Mouse (Mus musculus) midbrain, embryonic 15.5 days (tissue): Measurements from ENCODE around the gene Susd6. TPM values are rescaled to one million over a fixed set of nuclear protein-coding genes. Genes with fewer than 3 reads are reported as not detected.

Experiments used
- ATAC-seq: fragments of 200-750 bp; cut with Nextera tagmentation; replicated peaks from 2 replicates; pipeline ENCODE4 v1.8.0; 2017; ENCODE audit warnings: moderate TSS enrichment
- H3K27ac ChIP-seq: fragments of 300-500 bp; sonication (generic); 2 replicates; pipeline ENCODE4 v1.5.1; 2015; ENCODE audit warnings: mild to moderate bottlenecking, inconsistent platforms
- H3K27me3 ChIP-seq: fragments of 300-500 bp; sonication (generic); replicated peaks from 2 replicates; pipeline ENCODE4 v1.6.1; 2015; ENCODE audit warnings: inconsistent platforms
- H3K36me3 ChIP-seq: fragments of 300-500 bp; sonication (generic); replicated peaks from 2 replicates; pipeline ENCODE4 v1.6.1; 2015; ENCODE audit warnings: inconsistent platforms
- H3K4me1 ChIP-seq: fragments of 300-500 bp; sonication (generic); 2 replicates; pipeline ENCODE4 v1.6.1; 2015; ENCODE audit warnings: inconsistent platforms
- H3K4me2 ChIP-seq: fragments of 300-500 bp; sonication (generic); 2 replicates; pipeline ENCODE4 v1.6.1; 2015; ENCODE audit warnings: inconsistent platforms, mild to moderate bottlenecking, moderate library complexity
- H3K4me3 ChIP-seq: fragments of 300-500 bp; sonication (generic); 2 replicates; pipeline ENCODE4 v1.5.1; 2015; ENCODE audit warnings: mild to moderate bottlenecking, inconsistent platforms
- H3K9ac ChIP-seq: fragments of 300-500 bp; sonication (generic); 2 replicates; pipeline ENCODE4 v1.6.1; 2015; ENCODE audit warnings: mild to moderate bottlenecking, inconsistent platforms
- H3K9me3 ChIP-seq: fragments of 300-500 bp; sonication (generic); 2 replicates; pipeline ENCODE4 v1.6.1; 2016; ENCODE audit warnings: inconsistent platforms
- WGBS: fragments of 180-500 bp; shearing (Covaris S2); methylation state at CpG from one replicate; pipeline ENCODE4 v1.1.7; 2015; ENCODE audit warnings: mixed read lengths; 5-methylcytosine and 5-hydroxymethylcytosine counted together
- polyA plus RNA-seq: library from polyadenylated mRNA; unstranded; fragments of >200 nt; fragmentation: Nextera tagmentation; extraction: Ambion mirVana; gene quantifications from 2 replicates; pipeline ENCODE4 v1.2.1, GENCODE M21; 2015

Susd6 gene
- polyA plus RNA-seq, 1 experiment from 2014 or later: 13.6 TPM

DNA sequence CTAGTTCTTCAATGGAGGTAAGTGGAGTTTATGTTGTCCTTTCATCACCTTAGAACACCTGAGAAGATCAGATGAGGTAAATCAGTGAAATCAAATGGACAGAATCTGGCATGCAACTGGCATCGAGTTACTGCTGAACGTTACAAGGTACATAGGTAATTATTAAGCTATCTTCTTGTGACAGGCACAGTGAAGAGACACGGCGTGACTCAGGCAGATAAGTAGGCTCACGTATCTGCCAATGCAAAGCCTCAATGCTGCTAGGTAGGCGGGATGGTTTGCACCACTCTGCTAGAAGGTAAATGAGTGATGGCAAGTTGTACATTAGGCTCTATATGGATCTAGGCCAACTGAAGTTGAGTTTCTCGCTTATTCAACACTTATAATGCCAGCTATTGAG is 139.8 kb downstream of the Susd6 start:
- Histone ChIP-seq H3K36me3 (no peaks in the 10 kb centered on the region), H3K4me3 (no peak overlapping the region)
- WGBS: 87% methylated on average over 7 of the region's 7 CpGs

More for the DNA sequence above, 139.8 kb downstream of the Susd6 start:
- H3K9me3 ChIP-seq: no peaks in the 10 kb centered on the region
- H3K27me3 ChIP-seq: no peaks in the 10 kb centered on the region
- no peak for ATAC-seq
- no peak overlapping the region for H3K4me2 ChIP-seq
- no peak overlapping the region for H3K9ac ChIP-seq
- H3K4me1 ChIP-seq: no peaks in the 10 kb centered on the region
- H3K27ac ChIP-seq: no peak overlapping the region

Other genes with a start within 250 kb of the Susd6 start
- gene Slc39a9, start 146.6 kb upstream of the Susd6 start, polyA plus RNA-seq: 24.3 and 27.5 TPM in 2 replicates
- 292 and 300 TPM in 2 replicates for gene Erh, start 146.2 kb upstream of the Susd6 start, polyA plus RNA-seq
- 3.3 and 3.8 TPM in 2 replicates for gene Plekhd1, start 97.9 kb upstream of the Susd6 start, polyA plus RNA-seq
- gene Ccdc177, start 29.8 kb upstream of the Susd6 start, polyA plus RNA-seq: 5.9 and 6.6 TPM in 2 replicates
- gene Srsf5, start 155.0 kb downstream of the Susd6 start, polyA plus RNA-seq: 404 and 430 TPM in 2 replicates
- 0.50 and 0.66 TPM in 2 replicates for gene Slc10a1, start 178.2 kb downstream of the Susd6 start, polyA plus RNA-seq
- gene Smoc1, start 236.3 kb downstream of the Susd6 start, polyA plus RNA-seq: 27.8 and 29.9 TPM in 2 replicates